Mouse (Mus musculus) gastrocnemius, postnatal 10 days (tissue): ENCODE measurements at regions not wholly inside any gene's neighbourhood (a gene's known extent, or its start where the extent isn't known, plus 50 kb on each side); places are given as distances from the start of the nearest gene placed in this dataset.

Experiments
- microRNA-seq, 2 experiments: library from miRNA; unstranded; fragments of <30 nt; microRNA quantifications; one replicate each; pipeline ENCODE4 v1.2.0; 2021

Small RNA genes in the stretch of these regions (microRNA-seq; reads per million reads assigned to microRNA genes)
- gene Gm25347 = 0 reads per million in 2 experiments
